Comparison of ENCODE assay signal across 13 mouse cellular contexts in the genomic region with DNA sequence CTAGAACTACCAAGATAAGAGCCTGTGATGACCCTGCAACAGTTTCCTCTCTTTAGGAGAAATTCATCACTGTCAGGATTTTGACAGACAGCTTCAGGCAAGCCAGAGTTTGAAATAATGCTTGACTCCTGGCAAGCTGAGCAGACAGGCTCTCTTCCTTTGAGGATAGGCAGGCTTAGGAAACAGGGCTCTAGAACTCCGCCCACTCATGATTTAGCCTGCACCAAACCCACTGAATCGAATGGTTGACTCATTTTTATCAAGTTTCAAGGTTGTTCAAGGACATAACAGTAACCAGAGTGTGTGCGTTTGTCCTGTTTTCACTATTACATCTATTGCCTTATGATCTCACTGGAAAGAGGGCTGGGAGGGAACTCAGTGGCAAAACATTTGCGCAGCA. TPM values are rescaled to one million over a fixed set of nuclear protein-coding genes. Genes with fewer than 3 reads are reported as not detected.
"Had no signal": no experiment of that assay in that cellular context is flagged by ENCODE, and none has a peak within 500 bp of the region (broad histone marks: within the 10 kb centered on the region; RNA-seq: fewer than 3 reads in every experiment).

No protein-coding gene starts in this region.

- DNase-seq: gastrocnemius, postnatal 10 days; gastrocnemius, postnatal 25 days; heart, adult 2 months; heart, postnatal 4 days; kidney, adult 18-20 months; kidney, adult 8-10 months; kidney, postnatal 10 days; kidney, postnatal 25 days; kidney, postnatal 4 days; left cerebral cortex, postnatal 4 days; lung, adult 18-20 months had no signal

RNA-seq across cellular contexts. Expression of a gene that starts 18.8 kb away (rescaled TPM):
- total RNA-seq: granulocyte monocyte progenitor cell, adult 5-6 weeks; liver, adult 2 months had no signal
